Mouse (Mus musculus): ENCODE measurements around the gene Edn1. TPM values are rescaled to one million over a fixed set of nuclear protein-coding genes. Genes with fewer than 3 reads are reported as not detected.

Edn1 gene
- polyA plus RNA-seq (2015; fragmentation: Nextera tagmentation; extraction: Ambion mirVana): 1.4 and 1.5 TPM in 2 replicates

DNA sequence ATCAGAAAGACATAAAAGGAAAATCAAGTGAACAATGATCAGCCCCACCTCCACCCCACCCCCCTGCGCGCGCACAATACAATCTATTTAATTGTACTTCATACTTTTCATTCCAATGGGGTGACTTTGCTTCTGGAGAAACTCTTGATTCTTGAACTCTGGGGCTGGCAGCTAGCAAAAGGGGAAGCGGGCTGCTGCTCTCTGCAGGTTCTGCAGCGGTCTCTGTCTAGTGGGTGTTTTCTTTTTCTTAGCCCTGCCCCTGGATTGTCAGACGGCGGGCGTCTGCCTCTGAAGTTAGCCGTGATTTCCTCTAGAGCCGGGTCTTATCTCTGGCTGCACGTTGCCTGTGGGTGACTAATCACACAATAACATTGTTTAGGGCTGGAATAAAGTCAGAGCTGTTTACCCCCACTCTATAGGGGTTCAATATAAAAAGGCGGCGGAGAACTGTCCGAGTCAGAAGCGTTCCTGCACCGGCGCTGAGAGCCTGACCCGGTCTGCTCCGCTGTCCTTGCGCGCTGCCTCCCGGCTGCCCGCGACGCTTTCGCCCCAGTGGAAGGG is at the start of gene Edn1:
TSS of gene Edn1 (plus strand) at position 316 of the 561 bp plus-strand sequence.

Other genes with a start within 250 kb of the Edn1 start
- 7.0 and 8.0 TPM in 2 replicates for gene Hivep1, start 249.5 kb upstream of the Edn1 start, polyA plus RNA-seq (2015; fragmentation: Nextera tagmentation; extraction: Ambion mirVana)

Data from spleen, postnatal 0 days (tissue).